Mouse (Mus musculus) lung, embryonic 15.5 days (tissue): Measurements from ENCODE around the gene Sirpa. TPM values are rescaled to one million over a fixed set of nuclear protein-coding genes. Genes with fewer than 3 reads are reported as not detected.

Source experiments
- ATAC-seq: fragments of 200-750 bp; cut with Nextera tagmentation; 2 replicates; pipeline ENCODE4 v1.8.0; 2017; ENCODE audit warnings: moderate number of reproducible peaks, borderline replicate concordance; ENCODE audit not compliant: low FRiP score, low TSS enrichment; ENCODE audit errors: extremely low read depth
- H3K27ac ChIP-seq: fragments of 300-500 bp; sonication (generic); 2 replicates; pipeline ENCODE4 v1.5.1; 2015; ENCODE audit warnings: moderate library complexity, mild to moderate bottlenecking, inconsistent platforms
- H3K27me3 ChIP-seq: fragments of 300-500 bp; sonication (generic); 2 replicates; pipeline ENCODE4 v1.6.1; 2015; ENCODE audit warnings: inconsistent platforms
- H3K36me3 ChIP-seq: fragments of 300-500 bp; sonication (generic); 2 replicates; pipeline ENCODE4 v1.6.1; 2015; ENCODE audit warnings: inconsistent platforms
- H3K4me1 ChIP-seq: fragments of 300-500 bp; sonication (generic); 2 replicates; pipeline ENCODE4 v1.6.1; 2015; ENCODE audit warnings: inconsistent platforms
- H3K4me2 ChIP-seq: fragments of 300-500 bp; sonication (generic); 2 replicates; pipeline ENCODE4 v1.6.1; 2015; ENCODE audit warnings: inconsistent platforms, mild to moderate bottlenecking, moderate library complexity
- H3K4me3 ChIP-seq: fragments of 300-500 bp; sonication (generic); 2 replicates; pipeline ENCODE4 v1.5.1; 2015; ENCODE audit warnings: mild to moderate bottlenecking, inconsistent platforms
- H3K9ac ChIP-seq: fragments of 300-500 bp; sonication (generic); 2 replicates; pipeline ENCODE4 v1.6.1; 2015; ENCODE audit warnings: inconsistent platforms
- H3K9me3 ChIP-seq: fragments of 300-500 bp; sonication (generic); 2 replicates; pipeline ENCODE4 v1.6.1; 2016; ENCODE audit warnings: inconsistent platforms
- WGBS: fragments of 180-500 bp; shearing (Covaris S2); methylation state at CpG from one replicate; pipeline ENCODE4 v1.1.7; 2015; 5-methylcytosine and 5-hydroxymethylcytosine counted together
- polyA plus RNA-seq: library from polyadenylated mRNA; unstranded; fragments of >200 nt; fragmentation: Nextera tagmentation; extraction: Ambion mirVana; gene quantifications from 2 replicates; pipeline ENCODE4 v1.2.1, GENCODE M21; 2015

Sirpa gene
- polyA plus RNA-seq, result 18.4 and 20.6 TPM in 2 replicates

DNA sequence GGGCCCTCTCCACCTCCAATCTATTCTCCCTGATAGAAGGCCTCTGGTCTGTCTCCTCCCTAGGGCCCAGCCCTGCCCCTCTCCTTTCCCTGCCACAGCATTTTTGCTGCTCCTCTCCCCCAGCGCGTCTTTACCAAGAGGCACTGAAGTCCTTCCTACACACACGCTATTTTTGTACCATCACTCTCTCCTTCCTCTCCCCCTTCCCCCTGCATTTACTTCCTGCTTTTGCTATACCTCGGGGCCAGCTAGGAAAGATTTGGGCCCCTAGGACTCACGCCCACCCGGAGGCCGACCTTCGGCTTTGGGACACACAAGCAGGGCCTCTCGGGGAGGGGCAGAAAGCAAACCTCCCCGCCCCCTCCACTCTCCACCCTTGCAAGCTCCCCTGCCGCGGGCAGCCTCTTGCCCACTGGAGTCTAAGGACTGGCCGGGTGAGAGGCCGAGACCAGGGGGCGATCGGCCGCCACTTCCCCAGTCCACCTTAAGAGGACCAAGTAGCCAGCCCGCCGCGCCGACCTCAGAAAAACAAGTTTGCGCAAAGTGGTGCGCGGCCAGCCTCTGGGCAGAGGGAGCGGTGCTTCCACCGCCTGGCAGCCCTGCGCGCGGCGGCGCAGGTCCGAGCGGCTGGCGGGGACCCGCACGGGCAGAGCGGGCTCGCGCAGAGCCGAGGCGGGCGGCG, at the start of gene Sirpa:
TSS of gene Sirpa (plus strand) at position 377 of the 682 bp plus-strand sequence.
- H3K36me3 ChIP-seq, result no peaks in the 10 kb centered on the region
- H3K27ac ChIP-seq, result peak within 1 kb of the TSS; percentile 91
- peak; percentile 77 for ATAC-seq
- H3K4me1 ChIP-seq, result peaks cover 12% of the 10 kb centered on the region; the same call in 1 of the 2 replicates
- H3K9me3 ChIP-seq, result no peaks in the 10 kb centered on the region
- WGBS, result under 1% methylated on average over 38 of the region's 43 CpGs
- peak within 1 kb of the TSS; percentile 75 for H3K9ac ChIP-seq
- peak within 1 kb of the TSS; percentile 89 for H3K4me2 ChIP-seq
- peak within 1 kb of the TSS; percentile 74 for H3K4me3 ChIP-seq
- no peaks in the 10 kb centered on the region for H3K27me3 ChIP-seq

DNA sequence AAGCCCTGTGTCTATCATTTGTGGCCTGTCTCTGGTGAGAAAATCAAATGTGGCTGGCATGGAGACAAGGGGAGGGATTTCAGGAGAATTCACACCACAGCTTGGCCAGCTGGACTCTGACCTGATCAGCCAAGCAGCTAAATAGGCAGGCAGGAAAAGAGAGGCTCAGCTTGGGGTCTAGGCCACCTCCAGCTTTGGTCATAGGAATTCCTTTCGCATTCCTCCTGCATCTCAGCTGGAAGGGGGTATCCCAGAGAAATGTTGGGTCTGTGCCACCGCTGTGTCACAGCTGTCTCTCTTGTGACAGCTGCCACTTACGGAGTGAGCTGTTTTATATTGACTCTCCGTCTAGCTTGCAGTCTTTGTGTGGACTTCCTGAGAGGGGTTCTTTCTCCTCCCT, 48.2 kb upstream of the Sirpa start:
- Histone ChIP-seq H3K4me2 (no peak overlapping the region), H3K9me3 (no peaks in the 10 kb centered on the region), H3K4me3 (no peak overlapping the region), H3K36me3 (no peaks in the 10 kb centered on the region), H3K27me3 (no peaks in the 10 kb centered on the region), H3K4me1 (no peaks in the 10 kb centered on the region), H3K27ac (no peak overlapping the region), H3K9ac (no peak overlapping the region)
- 29% methylated on average over 4 of the region's 4 CpGs for WGBS
- no peak for ATAC-seq

DNA sequence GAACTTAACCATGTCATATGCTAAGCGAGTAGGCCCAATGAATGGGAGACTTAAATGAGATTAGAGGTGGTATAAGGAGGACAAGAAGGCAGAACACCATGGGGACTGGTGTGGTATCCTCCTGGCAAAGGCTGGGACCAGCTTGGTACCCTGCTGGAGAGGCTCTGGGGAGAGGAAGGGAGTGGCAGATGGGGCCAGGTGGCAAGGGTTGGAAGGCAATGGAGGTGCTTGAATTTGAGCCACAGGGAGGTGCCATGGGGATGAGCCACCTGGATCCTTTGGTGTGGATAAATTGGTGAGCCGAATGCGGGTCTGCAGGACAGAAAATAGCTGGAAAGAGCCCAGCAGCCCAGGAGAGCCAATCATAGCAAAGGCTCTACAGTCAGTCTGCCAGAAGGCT, 47.7 kb upstream of the Sirpa start:
- ATAC-seq, result no peak
- H3K27me3 ChIP-seq, result no peaks in the 10 kb centered on the region
- 84% methylated on average over 3 of the region's 3 CpGs for WGBS
- no peak overlapping the region for H3K9ac ChIP-seq
- H3K27ac ChIP-seq, result no peak overlapping the region
- no peaks in the 10 kb centered on the region for H3K4me1 ChIP-seq
- H3K4me3 ChIP-seq, result no peak overlapping the region
- H3K9me3 ChIP-seq, result no peaks in the 10 kb centered on the region
- no peak overlapping the region for H3K4me2 ChIP-seq
- no peaks in the 10 kb centered on the region for H3K36me3 ChIP-seq

DNA sequence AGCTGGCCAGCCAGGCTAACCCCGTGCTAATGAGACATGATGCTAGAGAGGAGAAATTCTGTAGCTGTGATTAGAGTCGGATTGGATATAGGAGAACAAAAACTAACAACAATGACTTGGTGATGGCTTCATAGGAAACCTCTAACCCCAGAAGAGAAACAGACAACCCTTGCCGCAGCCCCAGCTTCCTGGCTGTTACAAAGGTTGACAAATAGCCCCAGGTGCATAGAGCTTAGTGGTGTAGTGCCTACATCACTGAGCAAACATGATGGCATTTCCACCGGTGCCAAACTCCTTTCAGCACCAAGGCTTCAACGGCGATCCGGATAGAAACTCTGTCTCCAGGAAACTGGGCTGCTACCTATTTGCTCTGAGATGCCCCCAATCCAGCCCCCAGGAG, 47.0 kb upstream of the Sirpa start:
- Histone ChIP-seq H3K9ac (no peak overlapping the region), H3K4me1 (no peaks in the 10 kb centered on the region), H3K4me2 (no peak overlapping the region), H3K4me3 (no peak overlapping the region), H3K27ac (no peak overlapping the region), H3K36me3 (no peaks in the 10 kb centered on the region), H3K9me3 (no peaks in the 10 kb centered on the region), H3K27me3 (no peaks in the 10 kb centered on the region)
- no peak for ATAC-seq
- WGBS, result 66% methylated on average over 7 of the region's 7 CpGs

DNA sequence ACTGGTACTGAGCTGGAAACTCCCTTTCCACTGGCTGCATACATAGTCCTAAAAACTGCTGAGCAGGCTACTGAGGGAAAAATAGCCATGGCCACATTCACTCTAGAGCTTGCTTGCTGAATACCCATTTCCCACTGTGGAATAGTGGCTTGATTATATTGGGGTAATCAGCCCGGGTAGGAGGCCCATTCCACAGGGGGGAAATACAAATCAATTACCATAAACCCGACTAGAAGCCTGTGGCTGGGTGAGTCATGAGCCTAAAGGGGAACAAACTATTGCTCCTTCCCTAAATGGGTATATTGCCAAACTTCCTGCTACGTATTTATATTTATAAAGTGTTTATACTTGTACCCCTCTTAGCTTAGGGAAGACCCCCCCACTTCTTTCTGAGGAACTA, 45.9 kb upstream of the Sirpa start:
- no peaks in the 10 kb centered on the region for H3K27me3 ChIP-seq
- no peak overlapping the region for H3K4me3 ChIP-seq
- no peaks in the 10 kb centered on the region for H3K9me3 ChIP-seq
- H3K27ac ChIP-seq, result no peak overlapping the region
- no peak overlapping the region for H3K4me2 ChIP-seq
- H3K36me3 ChIP-seq, result no peaks in the 10 kb centered on the region
- no peak for ATAC-seq
- 51% methylated on average over 3 of the region's 3 CpGs for WGBS
- H3K4me1 ChIP-seq, result no peaks in the 10 kb centered on the region
- H3K9ac ChIP-seq, result no peak overlapping the region

DNA sequence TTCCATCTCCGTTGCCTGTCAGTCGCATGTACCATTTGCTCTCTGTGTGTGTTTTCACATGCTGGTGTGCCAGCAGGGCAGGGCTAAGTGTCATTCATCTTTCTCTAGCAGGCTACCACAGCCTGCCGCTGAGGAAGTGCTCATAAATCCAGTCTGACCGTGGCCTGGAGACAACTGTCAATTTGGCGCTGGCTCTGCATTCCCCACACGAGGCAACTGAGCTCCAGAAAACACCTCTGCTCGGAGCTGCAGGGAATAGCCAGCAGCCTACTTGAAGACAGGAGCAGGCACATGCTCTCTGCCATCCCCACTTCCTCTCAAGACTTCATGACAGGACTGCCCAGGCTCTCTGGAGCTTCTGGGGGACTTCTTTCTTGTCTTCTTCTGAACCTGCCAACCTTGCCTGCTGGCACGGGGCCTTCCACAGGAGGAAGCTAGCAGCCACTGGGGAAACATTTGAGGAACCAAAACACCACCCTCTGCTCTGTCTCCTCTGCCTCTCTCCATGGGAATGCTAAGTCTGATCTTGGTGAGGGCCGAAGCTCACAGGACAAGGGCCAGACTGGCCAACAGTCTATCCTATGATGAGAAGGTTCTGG, 43.0 kb upstream of the Sirpa start:
- WGBS, result 38% methylated on average over 9 of the region's 9 CpGs

DNA sequence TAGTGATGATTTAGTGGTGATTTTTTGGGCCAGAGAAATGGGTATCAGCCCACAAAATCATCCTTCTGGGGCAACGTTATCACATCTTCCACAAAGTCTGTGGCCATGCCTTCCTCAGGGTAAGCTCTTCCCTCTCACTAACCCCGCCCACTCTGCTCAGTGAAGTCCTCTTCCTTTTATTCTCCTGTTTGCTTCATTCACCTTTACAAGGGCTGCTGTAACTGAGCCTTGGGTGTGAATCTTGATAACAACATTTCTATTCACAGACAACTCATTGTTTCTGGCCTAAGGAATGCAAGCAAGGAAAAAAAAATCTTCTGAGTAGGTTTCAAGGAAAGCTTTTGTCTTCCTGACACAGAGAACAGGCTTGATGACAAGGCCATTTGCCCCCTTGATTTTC, 41.9 kb upstream of the Sirpa start:
- Histone ChIP-seq H3K36me3 (no peaks in the 10 kb centered on the region), H3K9ac (no peak overlapping the region), H3K4me1 (no peaks in the 10 kb centered on the region), H3K4me3 (no peak overlapping the region), H3K27me3 (no peaks in the 10 kb centered on the region), H3K27ac (no peak overlapping the region), H3K4me2 (no peak overlapping the region), H3K9me3 (no peaks in the 10 kb centered on the region)
- WGBS, result 56% methylated on average over 2 of the region's 2 CpGs
- no peak for ATAC-seq

More for the DNA sequence above, 43.0 kb upstream of the Sirpa start:
- no peak overlapping the region for H3K27ac ChIP-seq
- no peak overlapping the region for H3K9ac ChIP-seq
- no peaks in the 10 kb centered on the region for H3K36me3 ChIP-seq
- no peak for ATAC-seq
- H3K4me1 ChIP-seq, result no peaks in the 10 kb centered on the region
- H3K4me2 ChIP-seq, result no peak overlapping the region
- H3K4me3 ChIP-seq, result no peak overlapping the region
- no peaks in the 10 kb centered on the region for H3K27me3 ChIP-seq
- H3K9me3 ChIP-seq, result no peaks in the 10 kb centered on the region

DNA sequence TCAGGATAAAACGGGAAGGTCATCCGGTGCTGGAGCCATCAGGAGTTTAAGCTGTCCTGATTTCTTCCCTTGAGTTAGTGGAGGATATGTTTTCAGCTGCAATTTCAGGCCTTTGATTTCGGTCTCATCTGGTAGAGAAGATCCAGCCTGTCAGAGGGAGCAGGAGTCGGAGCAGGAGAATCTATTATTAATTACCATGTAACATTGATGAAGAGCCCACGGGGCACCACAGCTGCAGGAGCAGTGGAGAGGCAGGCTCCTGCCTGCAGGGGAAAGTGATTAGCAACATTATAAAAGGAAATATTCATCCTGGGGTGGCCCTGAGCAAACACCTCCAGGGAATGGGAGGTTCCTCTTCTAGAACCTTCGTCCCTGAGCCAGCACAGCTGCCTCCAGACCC, 36.6 kb upstream of the Sirpa start:
- WGBS, result 61% methylated on average over 6 of the region's 6 CpGs
- Histone ChIP-seq H3K27ac (no peak overlapping the region), H3K4me1 (peaks cover 8% of the 10 kb centered on the region; the same call in 1 of the 2 replicates), H3K9me3 (no peaks in the 10 kb centered on the region), H3K4me2 (no peak overlapping the region), H3K9ac (no peak overlapping the region), H3K4me3 (no peak overlapping the region), H3K36me3 (no peaks in the 10 kb centered on the region), H3K27me3 (no peaks in the 10 kb centered on the region)
- ATAC-seq, result no peak

DNA sequence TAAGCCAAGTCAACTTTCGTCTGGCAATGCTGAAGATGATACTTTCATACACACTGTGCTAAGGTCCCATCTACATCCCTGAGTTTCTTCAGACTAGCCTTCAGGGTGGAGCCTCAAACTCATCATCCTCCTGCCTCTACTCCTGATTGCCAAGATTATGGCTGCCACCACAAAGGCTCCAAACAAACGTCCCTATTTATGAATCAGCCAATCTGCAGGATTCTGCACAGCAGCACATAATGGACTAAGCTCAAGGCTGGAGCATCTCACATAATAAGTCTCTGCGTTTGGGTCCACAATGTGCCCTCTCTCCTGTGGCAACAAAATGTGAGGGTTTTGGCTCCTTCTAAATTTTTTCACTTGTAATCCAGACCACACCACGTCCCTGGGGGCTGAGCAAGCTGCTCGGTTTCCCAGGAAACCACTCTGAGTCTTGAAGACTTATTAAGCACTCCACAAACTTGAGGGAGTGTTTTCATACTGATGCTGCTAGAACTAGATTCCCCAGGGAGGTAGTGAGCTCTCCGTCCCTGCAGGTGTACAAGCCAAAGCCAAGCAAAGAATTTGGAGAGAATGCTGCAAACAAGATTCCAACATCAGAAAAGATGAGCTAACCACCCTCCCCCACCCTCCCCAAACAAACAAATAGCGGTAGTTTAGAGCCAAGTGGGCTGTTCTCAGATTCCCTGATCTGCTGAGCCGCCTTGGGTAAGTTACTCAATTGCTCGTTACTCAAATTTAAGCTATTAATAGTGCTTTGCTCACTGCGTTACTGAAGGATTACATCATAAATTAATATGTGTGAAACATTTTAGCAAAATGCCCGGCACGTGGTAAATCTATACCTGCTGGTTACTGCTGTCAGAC, 34.4 kb upstream of the Sirpa start:
- no peak for ATAC-seq
- no peak overlapping the region for H3K4me2 ChIP-seq
- no peaks in the 10 kb centered on the region for H3K9me3 ChIP-seq
- 39% methylated on average over 12 of the region's 12 CpGs for WGBS
- no peak overlapping the region for H3K9ac ChIP-seq
- H3K36me3 ChIP-seq, result no peaks in the 10 kb centered on the region
- peaks cover 8% of the 10 kb centered on the region; the same call in 1 of the 2 replicates for H3K4me1 ChIP-seq
- no peak overlapping the region for H3K4me3 ChIP-seq
- no peaks in the 10 kb centered on the region for H3K27me3 ChIP-seq
- H3K27ac ChIP-seq, result no peak overlapping the region

DNA sequence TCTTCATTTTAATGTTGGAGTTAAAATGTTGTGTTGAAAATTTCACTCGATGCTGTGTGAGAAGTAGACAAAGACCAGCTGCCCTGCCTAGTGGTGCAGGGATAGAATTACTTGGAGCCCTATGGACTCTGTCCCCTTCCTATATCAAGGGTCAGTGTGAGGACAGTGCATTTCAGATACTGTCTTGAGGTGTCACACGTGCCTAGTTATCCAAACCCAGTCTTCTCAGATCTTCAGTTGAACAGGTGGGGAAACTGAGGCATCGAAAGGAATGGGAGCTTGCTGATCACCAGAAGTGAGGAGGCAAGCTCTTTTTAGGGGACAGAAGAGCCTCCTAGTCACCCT, 33.8 kb upstream of the Sirpa start:
- 48% methylated on average over 3 of the region's 3 CpGs for WGBS
- Histone ChIP-seq H3K27ac (no peak overlapping the region), H3K4me1 (peaks cover 8% of the 10 kb centered on the region; the same call in 1 of the 2 replicates), H3K4me2 (no peak overlapping the region), H3K36me3 (no peaks in the 10 kb centered on the region), H3K27me3 (no peaks in the 10 kb centered on the region), H3K4me3 (no peak overlapping the region), H3K9ac (no peak overlapping the region), H3K9me3 (no peaks in the 10 kb centered on the region)
- no peak for ATAC-seq

DNA sequence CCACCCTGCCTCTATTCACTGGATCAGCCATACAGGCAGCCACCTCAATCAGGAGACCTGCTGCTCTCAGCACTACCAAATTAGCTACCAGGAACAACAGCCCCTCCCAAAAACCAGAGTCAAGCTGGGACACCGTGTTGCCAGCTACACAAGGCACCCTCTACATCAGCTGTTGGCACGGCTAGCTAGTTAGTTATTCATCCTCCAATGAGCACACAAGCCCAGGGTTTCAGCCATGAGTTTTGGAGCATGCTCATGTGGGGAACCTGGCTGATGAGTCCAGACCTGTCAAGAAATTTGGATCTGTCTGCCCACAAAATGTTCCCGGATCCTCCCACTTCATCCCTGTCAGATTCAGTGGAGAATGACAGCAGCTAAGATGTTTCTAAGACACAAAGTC, 30.8 kb upstream of the Sirpa start:
- no peak overlapping the region for H3K4me2 ChIP-seq
- no peaks in the 10 kb centered on the region for H3K36me3 ChIP-seq
- WGBS, result 61% methylated on average over 3 of the region's 3 CpGs
- no peak for ATAC-seq
- H3K9me3 ChIP-seq, result no peaks in the 10 kb centered on the region
- no peaks in the 10 kb centered on the region for H3K27me3 ChIP-seq
- H3K4me1 ChIP-seq, result peaks cover 8% of the 10 kb centered on the region; the same call in 1 of the 2 replicates
- H3K9ac ChIP-seq, result no peak overlapping the region
- H3K27ac ChIP-seq, result no peak overlapping the region
- no peak overlapping the region for H3K4me3 ChIP-seq
